Mouse (Mus musculus) bone marrow, adult 2 months (tissue): ENCODE measurements around the gene Cyp26a1.

Experiments
- CTCF ChIP-seq: fragments of 200-500 bp; IDR thresholded peaks from 2 replicates; pipeline ENCODE4 v1.5.1; 2011; ENCODE audit warnings: low read length, control low read depth; ENCODE audit not compliant: control insufficient read depth, insufficient read depth
- POLR2A ChIP-seq: fragments of 200-500 bp; IDR thresholded peaks from 2 replicates; pipeline ENCODE4 v1.6.1; 2011; ENCODE audit warnings: low read depth, mild to moderate bottlenecking, control low read depth, low read length, borderline replicate concordance; ENCODE audit not compliant: control insufficient read depth

DNA sequence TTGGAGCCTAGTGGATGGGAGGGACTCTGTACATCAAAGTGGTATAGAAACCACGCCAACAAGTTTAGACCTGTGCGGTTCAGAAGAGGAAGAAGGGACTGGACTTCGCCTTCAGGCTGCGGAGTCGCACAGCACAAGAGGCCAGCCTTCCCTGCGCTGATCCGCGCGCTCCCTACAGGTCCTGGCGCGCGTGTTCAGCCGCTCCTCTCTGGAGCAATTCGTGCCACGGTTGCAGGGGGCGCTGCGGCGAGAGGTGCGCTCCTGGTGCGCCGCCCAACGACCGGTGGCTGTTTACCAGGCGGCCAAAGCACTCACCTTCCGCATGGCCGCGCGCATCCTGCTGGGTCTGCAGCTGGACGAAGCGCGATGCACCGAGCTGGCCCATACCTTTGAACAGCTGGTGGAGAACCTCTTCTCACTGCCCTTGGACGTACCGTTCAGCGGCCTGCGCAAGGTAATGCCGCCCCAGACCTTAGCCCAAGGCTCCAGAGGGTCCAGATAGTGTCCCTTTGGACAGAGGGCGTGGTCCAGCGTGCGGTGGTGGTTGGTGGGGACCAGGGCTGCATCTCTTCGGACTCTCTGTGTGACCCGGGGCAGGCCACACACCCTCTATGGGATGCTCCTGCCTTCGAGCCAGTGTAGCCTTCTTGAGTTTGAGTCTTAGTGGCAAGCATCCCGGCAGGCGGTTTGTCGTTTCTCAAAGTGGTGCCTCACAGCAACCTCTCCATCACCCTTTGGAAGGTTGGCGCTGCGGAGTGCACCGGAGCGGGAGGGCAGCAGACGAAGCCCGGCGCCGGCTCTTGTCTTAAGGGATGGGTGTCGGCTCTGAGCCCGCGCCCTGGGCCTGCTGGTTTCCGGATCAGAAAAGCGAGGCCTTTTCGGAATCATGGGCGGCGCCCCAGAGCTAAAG, 10.4 kb upstream of the Cyp26a1 start:
- TF ChIP-seq CTCF (no peak), POLR2A (no peak)
